Mouse (Mus musculus) cerebellum, adult 11-12 months (tissue): ENCODE data around the gene Shc1.
"Not testable (repeated sequence)": the region's sequence is repeated elsewhere in the genome, so short reads cannot be mapped to it uniquely, and the experiment has no call there.

ENCODE experiments used
- DNase-seq: peaks from one replicate; pipeline ENCODE4 v3.0.0; 2022

Shc1 gene

DNA sequence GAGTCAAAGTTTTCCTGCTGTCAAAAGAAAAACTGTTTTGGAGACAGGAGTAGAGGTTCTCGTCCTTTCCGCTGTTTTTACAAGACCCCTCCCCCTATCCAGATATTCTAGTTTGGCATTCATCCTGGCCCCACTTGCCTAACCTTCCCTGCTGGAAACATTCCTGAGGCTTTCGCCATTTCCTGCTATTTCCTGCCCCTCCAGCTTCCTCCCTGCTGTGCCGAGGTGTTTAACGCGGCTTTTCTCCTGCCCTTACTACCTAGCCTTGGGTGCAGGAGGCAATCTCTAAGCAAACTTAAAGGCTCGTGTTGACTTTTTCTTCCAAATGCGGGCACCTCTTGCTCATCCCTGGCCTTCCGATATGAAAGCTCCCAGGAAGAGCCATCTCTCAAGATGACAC is 1.3 kb downstream of the Shc1 start:
- peak; percentile 40 for DNase-seq

DNA sequence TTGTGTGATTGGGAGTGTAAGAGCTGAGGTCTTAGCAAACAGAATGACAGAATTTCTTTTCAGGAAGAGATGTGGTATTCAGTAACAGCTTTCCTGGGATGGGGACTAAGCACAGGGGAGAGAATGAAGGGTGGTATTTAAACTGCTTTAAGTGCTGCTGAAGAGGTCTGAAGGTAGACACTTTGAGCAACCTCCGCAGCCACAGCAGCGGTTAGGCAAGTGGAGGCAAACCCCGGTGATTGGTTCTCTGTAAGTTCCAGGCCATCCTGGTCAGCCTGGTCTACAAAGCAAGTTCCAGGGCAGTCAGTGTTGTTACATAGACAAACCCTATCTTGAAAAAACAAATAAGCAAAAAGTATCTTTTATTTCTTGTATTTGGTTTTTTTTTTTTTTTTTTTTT is 1.7 kb downstream of the Shc1 start:
- DNase-seq: peak; percentile 7

DNA sequence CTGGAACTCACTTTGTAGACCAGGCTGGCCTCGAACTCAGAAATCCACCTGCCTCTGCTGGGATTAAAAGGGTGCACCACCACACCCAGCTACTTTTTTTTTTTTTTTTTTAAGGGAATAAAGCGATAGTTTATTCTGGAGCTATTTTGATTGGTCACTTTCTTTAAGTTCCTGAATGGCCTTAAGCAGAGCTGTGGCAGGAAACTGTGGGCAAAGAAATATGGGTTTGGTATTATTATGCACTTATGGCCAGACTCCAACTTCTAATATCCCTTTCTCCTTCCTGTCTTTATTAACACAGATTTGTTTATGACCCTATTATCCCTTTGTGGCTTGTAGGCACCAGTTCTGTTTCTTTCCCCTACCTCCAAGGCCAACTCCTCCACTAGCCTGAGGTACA is 2.2 kb downstream of the Shc1 start:
- no peak for DNase-seq

DNA sequence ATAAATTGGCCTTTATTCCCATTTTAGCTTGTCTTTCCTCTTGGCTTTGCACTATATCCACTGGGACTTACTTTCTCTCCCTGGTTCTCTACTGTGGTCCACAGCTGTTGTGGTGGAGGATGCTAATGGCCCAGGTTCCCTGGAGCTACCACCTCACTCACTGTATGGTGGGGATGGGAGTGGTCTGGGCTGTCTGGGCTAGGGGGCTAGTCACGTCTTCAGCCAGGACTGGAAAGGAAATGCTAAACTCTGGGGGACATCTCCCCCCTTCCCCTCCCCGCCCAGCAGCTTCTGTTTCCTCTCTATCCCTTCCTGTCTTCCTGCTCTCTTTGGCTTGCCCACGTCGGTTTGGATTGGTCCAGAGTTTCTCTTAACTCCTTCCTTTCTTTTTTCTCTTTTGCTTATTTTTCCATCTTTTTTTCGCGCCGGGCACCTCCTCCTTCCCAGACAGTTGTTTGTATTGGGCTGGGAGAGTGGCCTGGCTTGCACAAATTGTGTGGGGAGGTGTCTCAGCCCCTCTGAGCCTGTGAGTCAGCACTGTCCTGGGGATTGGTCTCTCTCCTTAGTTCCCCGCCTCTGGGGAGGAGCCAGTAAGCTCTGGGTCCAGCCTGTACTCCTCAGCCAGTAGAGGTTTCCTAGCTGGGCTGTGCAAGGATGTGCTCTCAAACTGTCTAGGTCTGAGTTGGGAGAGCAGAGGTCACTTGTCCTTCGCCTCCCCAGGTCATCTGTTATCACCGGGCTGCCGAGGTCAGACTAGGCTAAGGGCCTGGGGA is 2.9 kb downstream of the Shc1 start:
- peak; percentile 64 for DNase-seq

DNA sequence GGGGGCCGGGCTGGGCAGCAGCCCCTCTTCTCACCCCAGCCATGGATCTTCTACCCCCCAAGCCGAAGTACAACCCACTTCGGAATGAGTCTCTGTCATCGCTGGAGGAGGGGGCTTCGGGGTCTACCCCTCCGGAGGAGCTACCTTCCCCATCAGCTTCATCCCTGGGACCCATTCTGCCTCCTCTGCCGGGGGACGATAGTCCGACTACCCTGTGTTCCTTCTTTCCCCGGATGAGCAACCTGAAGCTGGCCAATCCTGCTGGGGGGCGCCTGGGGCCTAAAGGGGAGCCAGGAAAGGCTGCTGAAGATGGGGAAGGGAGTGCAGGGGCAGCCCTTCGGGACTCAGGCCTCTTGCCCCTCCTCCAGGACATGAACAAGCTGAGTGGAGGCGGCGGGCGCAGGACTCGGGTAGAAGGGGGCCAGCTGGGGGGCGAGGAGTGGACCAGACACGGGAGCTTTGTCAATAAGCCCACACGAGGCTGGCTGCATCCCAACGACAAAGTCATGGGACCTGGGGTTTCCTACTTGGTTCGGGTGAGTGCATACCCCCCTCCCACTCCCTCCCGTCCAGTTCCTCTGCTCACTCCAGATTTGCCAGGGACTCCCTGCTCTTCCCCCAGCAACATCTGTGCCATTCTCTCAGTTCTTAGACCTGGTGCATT is 3.7 kb downstream of the Shc1 start:
- no peak for DNase-seq

DNA sequence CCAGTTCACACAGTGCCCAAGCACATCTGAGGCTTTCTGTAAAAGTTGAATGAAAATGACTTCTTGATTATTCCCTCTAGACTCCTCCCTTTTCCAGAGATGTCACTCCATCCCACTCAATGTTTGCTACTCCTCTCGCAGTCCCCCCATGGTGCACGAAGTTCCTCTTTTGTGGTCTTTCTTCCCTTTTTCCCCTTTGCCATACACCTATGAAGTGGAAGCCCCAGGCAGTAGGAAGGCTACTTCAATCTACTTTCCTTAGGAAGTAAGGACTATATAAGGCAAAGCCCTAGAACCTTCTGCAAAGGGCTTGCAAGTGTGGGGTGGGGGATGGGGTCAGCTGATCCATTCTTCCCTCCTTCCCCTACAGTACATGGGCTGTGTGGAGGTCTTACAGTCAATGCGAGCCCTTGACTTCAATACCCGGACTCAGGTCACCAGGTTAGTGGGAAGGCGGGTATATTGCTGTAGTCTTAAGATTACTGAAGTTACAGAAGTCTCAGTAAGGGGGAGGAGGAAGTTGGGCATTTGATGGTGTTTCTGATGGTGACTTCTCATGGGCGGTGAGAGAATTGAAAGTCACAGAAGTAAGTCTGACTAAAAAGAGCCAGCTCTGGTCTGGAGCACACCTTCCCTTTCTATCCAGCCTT is 4.4 kb downstream of the Shc1 start:
- DNase-seq: no peak

DNA sequence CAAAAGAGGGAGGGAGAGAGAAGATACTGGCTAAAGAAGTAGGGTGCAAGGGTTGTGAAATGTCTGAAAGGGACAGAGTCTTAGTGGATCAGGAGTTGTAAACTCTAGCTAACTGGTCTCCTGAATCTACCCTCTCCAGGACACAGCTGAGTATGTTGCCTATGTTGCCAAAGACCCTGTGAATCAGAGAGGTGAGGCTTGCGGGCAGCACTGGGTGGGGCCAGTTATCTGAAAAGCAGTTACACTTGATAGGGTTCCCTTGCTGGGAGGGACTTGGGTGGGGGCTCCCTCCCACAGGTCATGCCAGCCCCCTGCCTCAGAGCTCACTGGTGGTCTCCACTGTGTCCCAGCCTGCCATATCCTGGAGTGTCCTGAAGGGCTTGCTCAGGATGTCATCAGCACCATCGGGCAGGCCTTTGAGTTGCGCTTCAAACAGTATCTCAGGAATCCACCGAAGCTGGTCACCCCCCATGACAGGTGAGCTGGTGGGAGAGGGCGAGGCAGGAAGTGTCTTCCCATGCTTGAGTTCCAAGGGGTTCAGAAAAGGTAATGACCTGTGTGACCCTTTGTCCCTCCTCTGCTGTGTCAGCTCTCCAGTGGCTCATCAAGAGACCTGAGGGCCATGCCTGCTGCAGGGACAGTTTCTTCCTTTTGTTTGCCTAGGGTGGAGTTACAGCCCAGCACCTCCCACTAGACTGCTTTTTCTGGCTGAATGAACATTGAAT is 6.3 kb downstream of the Shc1 start:
- no peak for DNase-seq

DNA sequence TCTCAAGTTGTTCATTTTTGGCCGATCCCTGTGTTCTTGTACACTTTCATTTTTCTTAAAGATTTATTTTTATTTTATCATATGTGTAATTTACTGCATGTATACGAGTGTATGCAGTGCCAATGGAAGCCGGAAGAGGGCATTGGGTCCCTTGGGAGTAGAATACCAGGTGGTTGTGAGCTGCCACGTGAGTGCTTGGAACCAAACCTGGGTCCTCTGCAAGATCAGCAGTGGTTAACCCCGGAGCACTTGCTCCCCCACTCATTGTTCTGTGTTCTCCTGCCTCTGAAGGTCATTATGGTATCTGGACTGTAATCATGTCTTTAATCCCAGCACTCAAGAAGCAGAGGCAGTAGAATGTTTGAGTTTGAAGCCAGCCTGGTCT is 6.9 kb downstream of the Shc1 start:
- no peak for DNase-seq

DNA sequence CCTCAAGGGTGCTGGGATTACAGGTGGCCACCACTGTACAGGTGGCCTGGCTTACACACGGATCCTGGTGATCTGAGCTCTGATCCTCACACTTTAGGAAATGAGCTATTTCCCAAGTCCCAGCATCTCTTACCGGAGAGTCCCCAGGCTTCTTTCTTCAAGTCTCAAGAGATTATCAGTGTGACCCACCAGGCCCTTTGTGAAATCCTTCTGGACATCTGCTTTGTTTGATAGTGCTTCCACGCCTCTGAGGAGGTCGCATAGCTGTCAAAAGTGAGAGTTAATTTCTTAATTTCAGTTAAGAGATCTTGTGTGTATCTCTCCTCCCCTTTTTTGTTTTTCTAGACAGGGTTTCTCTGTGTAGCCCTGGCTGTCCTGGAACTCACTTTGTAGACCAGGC is 7.6 kb downstream of the Shc1 start:
- no peak for DNase-seq

DNA sequence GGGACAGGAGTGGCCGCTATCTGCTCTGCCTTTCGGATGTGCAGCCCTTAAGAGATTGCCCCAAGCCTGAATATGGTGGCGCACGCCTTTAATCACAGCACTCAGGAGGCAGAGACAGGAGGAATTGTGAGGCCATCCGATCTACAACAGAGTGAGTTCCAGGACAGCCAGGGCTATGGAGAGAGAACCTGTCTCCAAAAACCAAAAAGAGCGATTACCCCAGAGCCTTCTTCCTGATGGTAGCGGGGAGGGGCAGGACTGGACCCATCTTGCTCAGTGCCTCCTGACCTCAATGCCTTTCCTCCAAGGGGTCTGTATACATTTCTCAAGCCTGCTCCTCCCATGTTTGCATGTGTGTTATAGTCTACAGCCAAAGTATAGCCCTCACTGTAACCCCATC is 10.8 kb downstream of the Shc1 start:
- DNase-seq: not testable (repeated sequence)

DNA sequence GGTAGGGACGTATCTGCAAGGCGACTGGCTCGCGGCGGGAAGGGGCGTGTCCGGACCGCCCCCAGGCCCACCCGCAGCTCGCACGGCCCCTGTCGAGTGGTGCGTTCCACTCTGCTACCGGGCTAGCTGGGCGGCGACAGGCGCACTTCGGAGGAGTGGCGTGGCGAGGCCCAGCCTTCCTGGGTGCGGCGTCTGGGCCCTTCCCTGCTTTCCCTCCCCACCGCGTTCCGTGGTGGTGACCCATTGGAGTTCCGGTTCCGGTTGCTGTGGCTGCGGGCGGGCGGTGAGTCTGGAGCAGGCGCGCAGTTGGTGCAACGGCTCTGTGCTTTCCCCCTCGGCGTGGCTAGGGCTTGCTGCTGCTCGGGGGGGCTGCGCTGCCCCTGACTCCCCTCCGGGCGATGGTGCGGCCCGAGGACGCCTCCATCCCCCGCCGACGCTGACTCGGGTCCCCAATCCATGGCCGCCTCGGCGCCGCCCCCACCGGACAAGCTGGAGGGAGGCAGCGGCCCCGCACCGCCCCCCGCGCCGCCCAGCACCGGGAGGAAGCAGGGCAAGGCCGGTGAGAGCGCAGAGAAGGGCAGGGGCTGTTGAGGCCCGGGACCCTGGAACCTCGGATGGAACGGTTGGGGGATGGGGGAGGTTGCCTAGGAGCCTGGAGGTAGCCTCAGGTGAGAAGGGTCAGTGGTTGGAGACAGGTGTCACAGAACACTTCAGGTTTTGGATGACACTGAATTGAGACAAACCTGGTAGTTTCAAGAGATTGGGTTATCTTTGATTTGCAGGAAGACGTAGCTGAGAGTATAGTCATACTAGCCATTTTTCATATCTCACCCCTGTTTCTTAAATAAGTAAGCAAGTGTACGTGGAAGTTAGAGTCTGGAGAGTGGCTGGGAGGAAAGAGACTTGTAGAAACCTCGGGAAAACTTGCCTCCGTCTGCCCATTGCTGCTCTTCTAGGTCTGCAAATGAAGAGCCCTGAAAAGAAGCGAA is 12.2 kb downstream of the Shc1 start, which contains the start of gene Pygo2:
Gene Pygo2, plus strand, starts transcription at position 44 of the 989 bp plus-strand sequence.
- DNase-seq: peak; percentile 95

DNA sequence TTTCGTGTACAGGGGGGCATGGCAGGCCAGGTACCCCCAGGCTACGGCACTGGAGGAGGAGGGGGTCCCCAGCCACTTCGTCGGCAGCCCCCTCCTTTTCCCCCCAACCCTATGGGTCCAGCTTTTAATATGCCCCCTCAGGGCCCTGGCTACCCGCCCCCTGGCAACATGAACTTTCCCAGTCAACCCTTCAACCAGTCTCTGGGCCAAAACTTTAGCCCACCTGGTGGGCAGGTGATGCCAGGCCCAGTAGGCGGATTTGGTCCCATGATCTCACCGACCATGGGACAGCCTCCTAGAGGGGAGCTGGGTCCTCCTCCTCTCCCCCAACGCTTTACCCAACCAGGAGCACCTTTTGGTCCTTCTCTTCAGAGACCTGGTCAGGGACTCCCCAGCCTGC is 14.4 kb downstream of the Shc1 start:
- no peak for DNase-seq

DNA sequence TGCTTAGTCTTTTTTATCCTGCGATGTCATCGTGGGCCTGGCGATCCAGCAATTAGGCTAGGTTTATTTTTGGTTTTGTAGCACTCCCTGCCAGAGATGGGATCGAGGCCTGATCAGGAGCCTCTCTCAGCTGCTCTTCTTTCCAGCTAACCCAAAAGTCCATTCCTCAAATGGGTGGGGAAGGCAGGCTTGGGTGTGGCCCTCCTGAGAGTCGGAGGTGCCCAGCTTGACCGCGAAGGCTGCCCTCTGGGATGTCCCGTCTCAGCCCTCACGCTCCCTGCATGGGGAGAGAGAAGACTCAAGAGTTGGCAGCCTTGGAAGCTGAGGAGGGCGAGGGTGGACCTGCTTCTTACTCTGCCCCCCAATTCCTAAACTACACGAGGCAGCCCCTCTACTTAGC is 16.3 kb downstream of the Shc1 start:
- DNase-seq: no peak

DNA sequence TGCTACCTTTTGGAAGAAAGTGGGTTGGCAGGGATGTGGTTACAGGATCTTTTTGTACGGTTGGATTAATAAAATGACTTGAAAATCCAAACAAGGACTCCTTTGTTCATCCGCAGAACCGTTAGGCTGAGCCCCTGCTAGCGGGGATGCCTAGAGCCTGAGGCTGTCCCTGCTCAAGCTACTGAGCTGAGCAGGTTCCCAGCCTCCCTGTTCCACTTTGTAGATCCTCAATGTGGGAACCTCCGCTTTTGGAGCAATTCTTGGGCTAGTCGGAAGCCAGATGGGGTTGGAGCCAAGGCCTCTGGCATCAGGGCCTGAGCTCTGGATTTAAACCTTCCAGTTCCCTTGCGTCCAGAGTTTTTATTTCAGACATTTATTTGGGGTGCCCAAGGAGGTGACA is 16.8 kb downstream of the Shc1 start:
- no peak for DNase-seq

DNA sequence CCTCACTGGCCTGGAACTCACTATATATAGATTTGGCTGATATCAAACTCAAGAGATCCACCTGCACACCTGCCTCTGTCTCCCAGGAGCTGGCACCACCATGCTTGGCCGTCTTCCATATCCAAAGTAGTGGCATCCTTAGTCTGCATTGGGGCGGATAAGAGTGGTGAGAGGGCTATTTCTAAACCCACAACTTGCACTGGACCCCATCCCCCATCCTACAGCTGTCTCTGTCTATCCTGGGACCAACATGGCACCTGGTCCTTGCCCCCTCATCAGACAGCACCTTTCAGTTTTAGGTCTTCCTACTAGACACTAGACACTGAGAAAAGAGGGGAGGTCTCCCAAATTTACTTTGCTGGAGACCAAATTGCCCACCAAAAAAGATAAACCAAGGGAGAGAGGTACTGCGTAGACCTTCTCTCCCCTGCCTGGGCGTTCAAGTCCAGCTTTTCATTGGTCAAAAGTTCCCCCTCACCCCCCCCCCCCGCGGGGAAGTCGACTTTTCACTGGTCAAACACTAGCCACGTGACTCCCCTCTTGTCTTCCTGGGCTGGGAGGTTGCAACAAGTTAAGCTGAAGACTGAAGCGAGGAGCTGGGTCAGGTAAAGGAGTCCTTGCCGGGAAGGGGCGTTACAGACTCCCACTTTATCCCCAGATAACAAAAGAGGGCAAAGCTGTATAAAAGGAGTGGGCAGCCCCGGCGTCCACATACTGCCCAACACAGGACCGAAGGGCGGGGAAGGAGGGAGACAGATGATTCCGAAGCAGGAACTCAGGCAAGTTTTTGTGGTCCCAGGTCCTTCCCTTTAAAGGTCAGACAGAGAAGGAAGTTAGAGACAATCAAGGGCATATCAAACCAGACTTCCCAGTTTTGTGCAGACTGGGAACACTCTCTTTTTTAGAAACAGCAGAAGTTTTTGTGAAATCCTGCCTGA is 18.2 kb downstream of the Shc1 start, which contains the start of gene Pbxip1:
Gene Pbxip1, plus strand, starts transcription at position 531 of the 938 bp plus-strand sequence.
- no peak for DNase-seq

DNA sequence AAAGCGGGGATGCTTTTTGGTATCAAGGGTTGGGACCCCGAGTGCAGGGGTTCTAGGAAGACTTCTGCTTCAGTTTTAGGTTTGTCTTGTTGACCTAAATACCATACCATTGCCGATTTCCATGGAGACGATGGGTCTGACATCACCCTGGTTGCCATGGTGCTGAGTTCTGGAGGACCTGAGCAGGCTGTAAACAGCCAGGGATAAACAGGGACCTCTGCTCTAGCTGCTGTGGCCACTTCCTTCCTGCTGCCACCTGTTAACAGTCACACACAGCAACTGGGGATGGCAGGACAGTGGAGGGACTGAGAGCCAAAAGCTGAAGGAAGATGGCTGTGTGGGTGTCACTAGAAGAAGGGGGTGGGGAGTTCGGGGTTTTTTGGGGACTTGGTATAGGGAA is 19.0 kb downstream of the Shc1 start:
- no peak for DNase-seq

DNA sequence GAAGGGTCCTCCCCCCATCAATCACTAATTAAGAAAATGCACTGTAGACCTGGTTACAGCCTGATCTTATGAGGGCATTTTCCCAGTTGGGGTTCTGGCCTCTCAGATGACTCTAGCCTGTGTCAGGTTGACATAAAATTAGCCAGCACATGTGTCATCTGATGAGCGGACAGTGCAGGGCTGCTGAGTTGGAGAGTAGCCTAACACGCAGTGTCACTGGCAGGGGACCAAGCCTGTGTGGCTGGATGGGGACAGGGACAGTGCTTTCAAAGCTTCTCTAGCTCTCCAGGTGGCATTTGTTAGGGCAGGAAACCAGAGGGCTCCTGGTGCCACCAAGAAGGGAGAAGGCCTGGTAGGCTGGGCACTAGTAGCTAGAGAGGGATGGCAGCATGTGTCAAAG is 22.4 kb downstream of the Shc1 start:
- no peak for DNase-seq

DNA sequence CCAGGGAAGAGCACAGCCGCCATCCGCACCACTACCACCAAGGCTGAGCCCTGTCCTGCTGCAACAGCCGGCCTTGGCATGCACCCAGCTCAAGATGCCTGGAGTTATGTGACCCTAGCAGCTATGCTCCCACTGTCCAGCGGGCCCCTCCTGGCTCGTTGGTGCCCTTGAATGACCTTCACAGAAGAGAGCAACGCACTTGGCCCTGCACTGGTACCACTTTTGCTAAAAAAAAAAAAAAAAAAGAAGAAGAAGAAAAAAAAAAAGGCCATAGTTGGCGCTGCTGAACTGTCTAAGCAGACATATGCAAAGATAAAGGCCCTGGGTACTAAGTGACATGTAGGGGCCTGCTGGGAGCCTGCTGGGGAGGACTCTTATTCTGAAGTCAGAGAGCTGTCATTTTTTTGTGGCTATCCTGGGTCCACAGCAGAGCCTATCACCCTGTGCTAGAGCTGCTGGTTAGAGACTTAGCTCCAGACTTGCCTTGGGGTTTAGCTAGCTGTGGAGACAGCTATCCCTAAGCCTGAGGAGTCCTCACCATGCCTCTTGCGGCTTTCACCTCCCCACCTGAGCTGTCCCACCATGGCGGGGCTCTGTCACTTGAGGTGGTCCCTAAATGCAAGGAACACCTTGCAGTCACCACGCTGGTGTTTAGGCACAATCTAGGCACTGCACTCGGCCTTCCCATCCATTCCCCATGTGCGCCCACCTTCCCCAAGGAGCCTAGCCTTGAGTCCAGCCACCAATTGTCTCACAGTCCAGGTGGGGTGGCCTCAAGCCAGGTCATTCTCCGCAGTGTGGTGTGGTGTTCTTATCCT is 30.7 kb downstream of the Shc1 start:
- no peak for DNase-seq

DNA sequence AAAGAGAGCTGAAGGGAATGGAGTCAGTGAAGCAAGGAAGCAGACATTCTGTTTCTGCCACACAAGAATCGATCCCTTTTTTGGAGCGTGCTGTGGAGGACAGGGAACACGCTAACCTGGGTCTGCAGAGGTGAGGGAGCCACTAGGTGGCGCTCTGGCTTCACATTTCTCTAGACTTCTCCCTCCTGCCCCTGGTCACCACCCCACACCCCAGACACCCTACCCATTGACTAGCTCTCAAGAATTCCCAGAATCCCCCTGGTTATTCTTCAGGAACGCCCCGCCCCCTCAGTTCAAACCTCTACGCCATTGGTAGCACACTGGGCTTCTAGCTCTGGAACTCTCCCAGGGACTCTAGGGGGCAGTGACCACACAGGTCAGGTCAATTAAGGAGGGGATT is 31.3 kb downstream of the Shc1 start:
- DNase-seq: peak; percentile 67

DNA sequence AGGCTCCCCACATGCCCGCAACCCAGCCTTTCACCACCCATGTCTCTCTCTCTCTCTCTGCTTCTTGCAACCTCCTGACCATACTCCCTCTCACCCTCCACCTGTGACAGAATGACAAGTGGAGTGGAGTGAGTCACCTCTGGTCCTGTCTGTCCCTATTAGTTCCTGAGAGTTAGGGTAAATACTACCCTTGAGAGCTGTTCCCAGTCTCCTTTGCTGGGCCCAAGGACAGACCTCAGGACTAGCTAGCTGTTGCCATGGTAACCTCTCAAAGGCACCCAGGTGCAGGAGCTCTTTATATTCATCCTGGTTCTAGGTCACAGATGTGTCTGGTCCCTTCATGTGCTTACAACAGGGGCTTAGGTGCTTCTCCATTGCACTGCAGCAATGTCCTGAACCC is 33.7 kb downstream of the Shc1 start:
- no peak for DNase-seq
